Mouse (Mus musculus) MN1 (cell line): ENCODE data around the gene Vps26c.

Experiments used
- DNase-seq: peaks from one replicate; pipeline ENCODE4 v3.0.0-alpha.2; 2016; ENCODE audit warnings: low spot score

Gene Vps26c

DNA sequence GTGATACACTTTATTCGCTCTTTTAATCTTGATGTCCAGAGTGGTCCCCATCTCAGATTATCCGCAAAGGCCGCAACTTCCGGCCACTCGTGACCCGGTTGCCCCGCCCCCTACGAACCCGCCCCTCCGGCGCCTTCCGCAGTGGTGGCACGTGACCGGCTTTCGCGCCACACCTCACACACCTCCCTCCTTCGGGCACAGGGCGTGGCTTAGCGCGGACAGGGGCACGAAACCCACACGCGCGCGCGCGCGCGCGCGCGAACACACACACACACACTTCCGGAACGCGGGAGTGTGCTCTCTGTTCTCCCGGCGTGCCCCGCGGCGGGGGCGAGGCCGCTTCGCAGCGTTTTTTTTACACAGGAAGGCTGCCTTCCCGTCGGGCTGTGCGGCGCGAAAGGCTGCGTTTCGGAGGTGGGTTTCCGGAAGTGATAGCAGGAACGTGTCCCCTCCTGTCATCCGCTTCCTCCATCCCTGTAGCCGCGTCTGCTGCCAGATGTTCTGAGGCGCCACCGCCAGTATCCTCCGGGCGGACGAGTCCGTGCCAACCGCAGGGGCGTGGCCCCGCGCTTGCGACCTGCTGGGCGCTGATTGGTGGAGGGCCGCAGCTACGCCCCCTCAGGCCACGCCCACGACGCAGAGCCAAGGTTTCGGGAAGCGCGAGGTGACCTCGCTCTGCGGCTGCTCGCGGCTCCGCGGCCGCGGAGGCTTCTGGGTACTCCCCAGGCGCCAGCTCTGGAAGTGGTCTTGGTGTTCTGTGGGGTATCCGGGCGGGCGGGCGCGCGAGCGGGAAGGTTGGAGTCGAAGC is at the start of gene Vps26c:
TSS of gene Vps26c (minus strand) at position 487 of the 808 bp plus-strand sequence.
- no peak for DNase-seq

DNA sequence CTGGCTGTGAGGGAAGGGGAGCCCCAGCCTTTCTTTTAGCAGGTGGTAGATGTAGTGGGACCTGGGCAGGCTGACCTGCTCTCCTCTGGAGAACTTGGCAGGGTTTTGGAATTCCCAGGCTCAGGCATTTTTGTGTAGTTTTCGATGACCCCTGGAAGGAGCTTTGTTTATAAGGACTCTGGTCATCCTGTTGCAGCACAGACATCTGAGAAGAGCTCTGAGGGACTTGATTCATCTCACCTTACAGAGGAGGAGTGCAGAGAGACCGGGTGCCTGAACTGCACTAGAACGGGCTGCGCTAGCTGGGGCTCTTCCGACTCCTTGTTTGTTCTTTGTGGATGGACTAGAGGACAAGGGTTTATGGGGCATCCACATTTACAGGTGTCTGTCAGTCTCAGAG is 49.1 kb upstream of the Vps26c start:
- no peak for DNase-seq

DNA sequence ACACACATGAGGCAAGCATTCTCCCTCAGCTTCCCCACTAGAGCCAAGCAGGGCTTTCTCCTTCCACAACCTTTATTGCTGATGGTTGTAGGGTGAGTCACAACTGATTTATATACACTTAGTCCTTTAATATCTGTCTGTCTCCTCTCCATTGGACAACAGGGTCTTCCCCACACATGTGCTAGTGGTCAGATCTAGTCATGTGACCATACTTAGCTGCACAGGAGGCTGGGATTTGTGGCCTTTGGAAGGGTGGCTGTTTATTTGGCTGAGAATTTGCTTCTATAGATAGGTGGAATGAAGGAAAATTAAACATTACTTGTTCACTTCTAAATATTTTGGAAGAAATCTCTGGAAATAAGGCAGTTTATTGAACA is 48.1 kb upstream of the Vps26c start:
- no peak for DNase-seq

DNA sequence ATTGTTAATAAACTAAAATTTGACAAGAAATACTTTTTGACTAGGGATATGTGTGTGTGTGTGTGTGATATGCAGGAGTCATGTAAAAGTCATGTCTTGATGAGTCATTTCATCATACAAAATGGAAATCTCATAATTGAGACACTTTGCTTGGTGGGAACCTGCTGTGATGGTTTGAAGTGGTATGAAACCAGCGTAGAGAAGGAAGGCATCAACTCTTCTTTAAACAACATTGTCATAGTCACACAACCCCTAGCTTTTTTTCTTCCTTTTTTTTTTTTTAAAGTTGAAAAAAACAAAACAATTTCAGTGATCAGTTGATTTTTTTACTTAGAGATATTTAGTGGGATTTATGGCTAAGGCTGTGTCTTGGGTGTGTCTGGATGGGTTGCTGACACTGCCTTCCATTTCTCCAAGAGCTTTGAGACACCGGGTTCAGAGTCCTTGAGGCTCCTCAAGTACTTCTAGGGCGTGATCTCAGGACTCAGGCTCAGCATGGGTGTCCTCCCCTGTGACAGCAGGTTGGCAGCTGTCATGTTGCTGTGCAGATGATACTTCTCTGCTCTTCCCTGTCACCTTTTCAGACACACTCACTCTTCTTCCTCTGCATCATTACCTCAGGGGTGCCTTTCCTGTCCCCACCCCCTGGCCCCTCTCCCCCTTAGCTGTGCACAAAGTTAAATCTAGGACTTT is 47.5 kb upstream of the Vps26c start:
- DNase-seq = no peak

DNA sequence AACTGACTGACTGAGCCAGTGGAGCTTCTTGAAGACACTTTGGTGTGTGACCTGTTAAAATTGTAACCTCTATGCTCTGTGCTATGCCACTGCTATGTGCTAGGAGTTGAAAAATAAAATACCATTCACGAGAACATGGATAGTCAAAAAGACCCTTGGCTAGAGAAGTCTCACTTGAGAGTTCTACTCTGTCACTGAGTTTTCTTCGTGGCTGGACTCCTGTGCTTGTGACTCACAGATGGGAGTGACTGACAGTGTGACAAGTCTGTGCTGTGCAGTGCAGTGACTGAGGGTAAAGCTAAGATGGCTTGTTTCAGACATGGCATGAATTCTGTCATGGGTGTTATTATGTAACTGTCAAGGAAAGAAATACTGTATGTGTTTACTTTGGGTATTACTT is 45.8 kb upstream of the Vps26c start:
- DNase-seq = no peak

GRCm38 (mm10) chr16:94571111-94571993 is 44.7 kb upstream of the Vps26c start:
- DNase-seq = no peak

DNA sequence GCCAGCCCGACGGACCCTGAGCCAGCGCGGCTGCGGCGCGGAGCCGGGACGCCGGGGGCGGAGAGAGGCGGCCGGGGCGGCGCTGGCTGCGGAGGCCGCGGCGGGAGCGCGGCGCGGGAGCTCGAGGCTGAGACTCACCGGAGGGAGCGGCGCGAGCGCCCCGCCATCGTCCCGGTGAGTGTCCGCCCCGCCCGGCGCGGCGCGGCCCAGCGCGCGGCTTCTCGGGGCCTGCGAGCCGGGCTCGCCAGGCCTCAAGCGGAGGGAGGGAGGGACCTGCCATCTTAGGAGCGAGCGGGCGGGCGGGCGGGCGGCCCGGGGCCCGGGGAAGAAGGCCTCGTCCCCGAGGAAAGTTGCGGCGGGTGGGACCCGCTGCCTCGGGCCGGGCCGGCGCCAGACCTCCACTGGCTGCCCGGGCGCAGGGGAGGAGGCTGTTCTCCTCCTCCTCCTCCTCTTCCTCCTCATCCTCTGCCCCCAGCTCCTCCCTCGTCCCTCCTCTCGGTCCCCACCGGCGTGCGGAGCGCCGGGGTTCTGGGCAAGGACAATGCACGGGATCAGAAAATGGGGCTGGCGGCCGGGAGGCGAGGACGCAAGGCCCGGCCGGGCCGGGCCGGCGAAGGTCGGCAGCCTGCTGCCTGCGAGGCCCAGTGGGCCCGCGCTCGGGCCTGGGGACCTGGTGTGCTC is 43.9 kb upstream of the Vps26c start:
- no peak for DNase-seq

GRCm38 (mm10) chr16:94569229-94570176 is 42.9 kb upstream of the Vps26c start, which contains the start of gene Dyrk1a:
Gene Dyrk1a, plus strand, starts transcription at chr16:94570010.
- DNase-seq = no peak

DNA sequence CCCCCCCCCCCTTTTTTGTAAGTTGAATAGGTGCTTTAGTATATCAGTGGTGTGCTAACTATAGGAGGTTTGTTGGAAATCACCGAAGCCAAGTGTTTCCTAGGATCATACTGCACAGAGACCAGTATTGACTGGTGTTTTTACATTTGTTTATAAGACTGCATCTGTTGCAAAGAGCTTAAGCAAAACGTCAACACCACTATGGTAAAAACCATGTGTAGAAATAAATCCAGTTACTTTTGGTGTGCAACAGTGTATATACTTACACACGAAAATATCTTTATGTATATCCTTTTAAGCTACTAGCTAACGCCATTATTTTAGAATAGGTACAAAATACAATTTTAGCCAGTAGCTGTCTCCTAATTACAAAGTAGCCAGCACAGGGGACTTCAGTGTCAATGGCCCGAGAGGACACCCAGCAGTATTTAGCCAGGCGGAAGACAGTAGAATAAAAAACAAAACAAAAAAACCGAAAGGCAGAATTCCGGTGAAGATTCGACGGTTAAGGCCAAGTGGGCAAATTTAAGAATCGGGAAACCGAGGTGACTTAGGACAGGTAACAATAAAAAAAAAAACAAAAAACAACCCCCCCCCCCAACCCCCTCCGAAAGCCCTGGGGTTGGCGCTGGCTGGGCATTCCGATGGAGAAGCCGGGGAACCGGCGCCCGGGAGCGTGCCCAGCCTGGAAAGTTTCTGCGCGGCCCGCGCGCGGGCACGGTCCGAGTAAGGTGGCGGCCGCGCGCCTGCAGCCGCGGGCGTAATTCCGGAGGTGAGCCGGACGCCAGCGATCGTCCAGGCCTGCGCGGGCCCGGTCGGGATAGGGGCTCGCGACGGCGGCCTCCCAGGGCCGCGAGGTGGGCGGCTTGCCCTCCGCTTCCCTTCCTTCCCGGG is 42.0 kb upstream of the Vps26c start:
- DNase-seq = no peak

DNA sequence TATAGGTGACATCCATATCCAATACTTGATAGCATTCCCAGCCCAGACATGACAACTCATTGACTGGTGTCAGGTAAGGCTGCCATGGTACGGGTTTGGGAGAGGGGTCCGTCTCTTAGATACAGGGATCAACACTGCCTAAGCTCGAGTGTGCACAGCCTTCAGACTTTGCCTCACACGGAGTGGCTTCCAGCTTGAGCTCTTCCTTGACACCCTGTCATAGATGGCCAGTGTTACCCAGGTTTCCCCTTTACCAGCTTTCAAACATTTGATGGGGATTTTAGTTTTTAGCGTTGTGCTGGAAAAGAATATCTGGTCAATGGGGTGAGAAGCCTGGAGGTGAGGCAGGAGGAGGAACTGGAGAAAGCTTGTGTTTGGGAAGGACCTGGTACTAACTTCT is 41.1 kb upstream of the Vps26c start:
- DNase-seq = no peak

DNA sequence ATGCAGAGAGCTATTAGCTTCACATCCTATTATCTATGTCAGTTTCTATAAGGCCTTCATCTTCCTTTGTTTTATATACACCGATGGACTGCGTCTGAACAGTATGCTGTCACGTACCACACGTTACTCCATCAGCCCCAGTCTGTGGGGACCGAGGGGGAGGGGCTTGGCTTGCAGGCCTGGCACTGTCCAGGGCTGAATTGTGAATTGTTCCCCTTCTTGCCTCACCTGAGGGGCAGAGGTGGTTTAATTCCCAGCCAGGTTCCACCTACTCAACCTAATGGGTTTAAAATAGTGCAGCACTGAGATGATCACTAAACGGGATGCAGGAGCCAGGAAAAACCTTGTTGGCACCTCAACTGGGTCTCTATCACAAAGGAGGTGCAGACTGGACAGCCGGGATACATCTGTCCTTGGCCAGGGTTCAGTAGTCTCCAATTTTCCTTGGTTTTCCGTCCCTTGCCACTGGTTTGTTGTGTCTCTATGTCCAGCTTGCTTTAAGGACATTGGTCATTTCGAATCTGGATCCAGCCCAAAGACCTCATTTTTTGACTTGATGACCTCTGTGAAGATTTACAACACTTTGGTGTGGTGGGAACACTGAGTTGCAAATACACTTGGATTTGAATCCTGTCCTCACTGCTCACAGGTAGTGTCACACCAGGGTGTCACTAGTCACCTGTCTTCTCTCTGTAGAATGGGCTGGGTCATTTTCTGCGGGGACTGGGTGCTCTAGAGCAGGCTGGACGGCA is 40.4 kb upstream of the Vps26c start:
- DNase-seq = no peak

GRCm38 (mm10) chr16:94566124-94566523 is 39.5 kb upstream of the Vps26c start:
- DNase-seq = no peak

DNA sequence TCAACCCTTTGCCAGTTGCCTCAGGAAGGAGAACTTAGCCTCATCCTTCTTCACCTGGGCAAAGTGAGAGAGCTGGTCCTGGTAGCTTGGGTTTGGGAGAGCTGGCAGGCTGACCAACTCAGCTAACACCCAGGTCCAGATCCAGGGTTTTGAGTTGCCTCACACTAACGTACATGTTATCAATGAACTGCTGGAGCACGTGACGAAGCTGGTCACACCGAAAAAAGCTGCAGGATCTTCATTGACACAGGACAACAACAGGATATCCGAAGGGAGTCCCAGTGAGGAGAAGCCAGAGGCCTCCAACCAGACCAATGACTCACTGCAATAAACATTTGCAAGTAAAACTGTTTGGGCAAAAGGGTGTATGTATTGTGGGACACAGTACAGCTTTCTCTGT is 34.0 kb upstream of the Vps26c start:
- DNase-seq = no peak

DNA sequence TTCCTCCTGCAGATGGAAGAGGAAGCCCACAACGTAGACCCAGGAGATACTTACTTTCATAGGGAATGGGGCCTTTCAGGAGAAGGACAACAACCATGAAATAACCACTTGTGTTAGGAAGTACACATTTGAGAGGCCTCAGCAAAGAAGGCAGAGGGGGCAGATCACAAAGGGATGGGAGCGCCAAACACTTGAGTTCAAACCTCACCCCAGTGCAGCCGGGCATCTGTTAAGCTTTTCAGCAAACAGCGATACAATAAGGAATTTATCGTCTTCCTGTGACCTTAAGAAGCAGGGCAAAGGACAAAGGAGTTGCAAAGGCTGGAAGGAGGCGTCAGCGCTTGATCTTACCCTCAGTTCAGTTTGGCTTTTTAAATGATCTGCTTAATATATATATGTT is 33.2 kb upstream of the Vps26c start:
- DNase-seq = no peak

GRCm38 (mm10) chr16:94559282-94559681 is 32.7 kb upstream of the Vps26c start:
- no peak for DNase-seq

DNA sequence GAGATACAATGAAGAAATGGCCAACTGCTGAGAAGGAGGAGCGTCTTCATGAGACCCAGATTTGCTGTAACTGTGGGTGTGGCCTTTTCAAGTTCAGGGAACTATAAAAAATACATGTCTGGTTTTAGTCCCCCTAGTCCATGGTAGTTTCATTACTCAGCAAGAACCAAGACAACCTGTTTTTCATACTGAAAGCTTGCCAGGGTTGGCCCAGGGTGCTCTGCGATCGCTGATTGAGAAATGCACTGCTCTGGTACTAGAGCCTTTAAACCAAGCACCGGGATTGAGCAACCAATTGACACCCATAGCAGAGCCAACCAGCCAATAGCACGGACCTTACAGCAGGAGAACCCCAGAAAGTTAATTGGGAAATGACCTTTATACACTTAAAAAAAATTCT is 29.6 kb upstream of the Vps26c start:
- DNase-seq = no peak

- DNase-seq = no peak
Measured at GRCm38 (mm10) chr16:94555346-94555745, 28.7 kb upstream of the Vps26c start.

GRCm38 (mm10) chr16:94551934-94552333 is 25.3 kb upstream of the Vps26c start:
- no peak for DNase-seq

GRCm38 (mm10) chr16:94549813-94550212 is 23.2 kb upstream of the Vps26c start:
- no peak for DNase-seq
